Mouse (Mus musculus) CD8-positive naive resting alpha-beta T cell, adult 2 months (primary cell): ENCODE measurements around the gene Hmgb3.
"Not testable (repeated sequence)": the region's sequence is repeated elsewhere in the genome, so short reads cannot be mapped to it uniquely, and the experiment has no call there.

ENCODE experiments used
- DNase-seq, 2 experiments: peaks; one replicate each; pipeline ENCODE4 v3.0.0; 2022; ENCODE audit warnings: low read depth in 2 of 2, low spot score in 2 of 2

Gene Hmgb3

DNA sequence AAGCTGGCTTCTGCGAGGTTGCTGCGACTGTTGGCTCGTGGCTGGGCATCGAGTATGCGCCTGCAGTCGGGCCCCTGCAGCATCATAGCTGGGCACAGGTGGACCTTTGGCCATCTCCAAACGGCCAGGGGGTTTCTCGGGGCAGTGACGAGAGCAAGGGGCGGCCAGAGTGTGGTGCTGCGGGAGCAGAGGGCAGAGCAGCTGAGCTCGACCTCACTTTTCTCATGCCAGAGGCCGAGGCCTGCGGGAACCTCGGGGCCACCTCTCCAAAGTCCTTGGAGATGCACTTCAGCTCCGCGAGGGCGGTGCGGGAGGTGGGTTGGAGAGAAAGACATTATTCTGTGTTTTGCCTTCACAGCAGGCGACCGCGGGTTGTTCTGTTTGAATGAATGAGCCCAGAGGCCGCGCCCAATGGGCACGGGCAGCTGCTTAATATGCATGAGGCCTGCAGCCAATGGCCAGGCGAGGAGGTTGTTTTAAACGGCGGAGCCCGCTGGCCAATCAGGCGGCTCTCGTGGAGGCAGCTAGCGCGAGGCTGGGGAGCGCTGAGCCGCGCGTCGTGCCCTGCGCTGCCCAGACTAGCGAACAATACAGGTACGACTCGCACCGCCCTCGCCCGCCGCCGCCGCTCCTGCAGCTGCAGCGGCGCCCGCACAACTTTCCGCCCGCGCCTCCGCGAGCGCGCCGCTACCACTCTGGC is at the start of gene Hmgb3:
Hmgb3 (plus strand) TSS at position 504 of the 700 bp plus-strand sequence.
- peak; percentile 63 to 67 for DNase-seq

DNA sequence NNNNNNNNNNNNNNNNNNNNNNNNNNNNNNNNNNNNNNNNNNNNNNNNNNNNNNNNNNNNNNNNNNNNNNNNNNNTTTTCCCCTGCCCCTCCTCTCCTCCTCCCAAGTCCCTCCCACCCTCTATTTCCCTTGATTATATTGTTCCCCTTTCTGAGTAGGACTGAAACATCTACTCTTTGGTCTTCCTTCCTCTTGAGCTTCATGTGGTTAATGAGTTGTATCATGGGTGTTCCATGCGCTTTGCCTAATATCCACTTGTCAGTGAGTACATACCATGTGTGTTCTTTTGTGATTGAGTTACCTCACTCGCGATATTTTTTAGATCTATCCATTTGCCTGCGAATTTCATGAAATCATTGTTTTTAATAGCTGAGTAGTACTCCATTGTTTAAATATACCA is 49.1 kb upstream of the Hmgb3 start:
- not testable (repeated sequence) for DNase-seq

DNA sequence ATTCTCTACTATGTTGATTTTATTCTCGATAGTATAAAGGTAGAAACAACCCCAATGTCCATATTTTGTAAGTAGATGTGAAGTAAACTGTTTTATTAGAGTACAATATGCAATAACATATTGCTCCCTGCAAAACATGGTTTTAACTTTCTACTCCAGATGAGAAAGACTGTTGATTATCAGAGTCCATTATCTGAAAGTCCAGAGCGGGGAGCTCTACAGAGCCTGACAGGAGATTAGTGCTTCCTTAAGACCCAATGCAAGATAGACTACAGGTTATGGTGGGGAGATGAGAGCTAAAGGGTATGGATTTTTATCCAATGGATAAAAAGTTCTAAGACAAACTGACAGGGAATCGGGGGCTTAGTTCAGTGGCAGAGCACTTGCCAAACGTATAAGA is 36.5 kb upstream of the Hmgb3 start:
- DNase-seq: no peak

DNA sequence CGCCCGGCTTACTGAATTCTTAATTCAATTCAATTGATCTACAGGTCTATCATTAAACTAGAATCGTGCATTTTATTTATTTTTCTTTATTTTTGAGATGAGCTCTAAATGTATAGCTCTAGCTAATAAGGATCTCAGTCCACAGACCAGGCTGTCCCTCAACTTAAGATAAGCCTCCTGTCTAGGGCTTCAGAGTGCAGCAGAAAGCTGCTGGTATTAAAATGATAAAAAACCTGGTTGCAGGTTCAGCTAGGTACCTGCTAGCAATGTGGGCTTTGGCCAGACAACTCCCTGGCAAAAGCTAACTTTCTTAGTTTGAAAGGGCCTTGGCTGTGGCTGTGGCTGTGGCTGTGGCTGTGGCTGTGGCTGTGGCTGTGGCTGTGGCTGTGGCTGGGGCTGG is 32.8 kb upstream of the Hmgb3 start:
- no peak for DNase-seq

DNA sequence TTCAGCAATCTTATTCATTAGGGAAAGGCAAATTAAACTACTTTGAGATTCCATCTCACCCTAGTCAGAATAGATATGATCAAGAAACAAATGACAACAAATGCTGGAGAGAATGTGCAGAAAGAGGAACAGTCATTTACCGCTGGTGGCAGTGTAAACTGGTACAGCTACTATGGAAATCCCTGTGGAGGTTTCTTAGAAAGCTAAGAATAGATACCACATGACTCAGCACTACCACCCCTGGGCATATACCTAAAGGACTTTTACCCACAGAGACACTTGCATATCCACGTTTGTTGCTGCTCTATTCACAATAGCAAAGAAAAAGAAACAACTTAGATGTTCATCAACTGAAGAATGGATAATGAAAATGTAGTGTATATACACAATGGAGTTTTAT is 31.4 kb upstream of the Hmgb3 start:
- DNase-seq: no peak

DNA sequence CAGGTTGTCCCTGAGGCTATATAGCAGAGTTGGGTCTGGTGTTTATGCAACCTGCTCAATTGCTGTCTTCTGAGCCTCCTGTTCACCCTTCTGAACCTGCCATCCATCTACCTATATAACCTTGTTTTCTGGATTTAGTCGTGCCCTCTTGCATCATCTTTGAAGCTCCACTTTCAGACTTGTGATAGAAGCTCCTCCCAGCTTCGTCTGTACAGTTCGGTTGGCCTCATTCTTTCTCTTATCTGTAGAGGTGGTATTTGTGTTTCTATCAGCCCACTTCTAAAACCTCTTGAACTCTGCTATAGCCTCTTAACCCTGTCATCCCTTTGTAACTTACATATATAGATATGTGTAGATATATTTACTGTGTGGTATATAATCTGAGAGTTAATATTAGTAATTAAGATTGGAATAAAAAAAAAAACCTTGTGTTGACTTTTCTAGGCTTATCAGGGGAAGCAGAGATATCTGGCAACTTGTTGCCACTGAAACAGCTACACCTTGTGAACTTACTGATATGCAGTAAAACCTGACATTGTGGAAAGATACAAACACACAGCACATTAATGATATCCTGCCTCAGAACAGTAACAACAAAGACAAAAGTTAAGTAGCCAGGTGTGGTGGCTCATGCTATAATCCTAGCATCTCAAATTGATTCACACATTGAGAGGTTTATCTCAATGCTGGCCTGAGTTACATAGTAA is 30.0 kb upstream of the Hmgb3 start:
- DNase-seq: no peak

DNA sequence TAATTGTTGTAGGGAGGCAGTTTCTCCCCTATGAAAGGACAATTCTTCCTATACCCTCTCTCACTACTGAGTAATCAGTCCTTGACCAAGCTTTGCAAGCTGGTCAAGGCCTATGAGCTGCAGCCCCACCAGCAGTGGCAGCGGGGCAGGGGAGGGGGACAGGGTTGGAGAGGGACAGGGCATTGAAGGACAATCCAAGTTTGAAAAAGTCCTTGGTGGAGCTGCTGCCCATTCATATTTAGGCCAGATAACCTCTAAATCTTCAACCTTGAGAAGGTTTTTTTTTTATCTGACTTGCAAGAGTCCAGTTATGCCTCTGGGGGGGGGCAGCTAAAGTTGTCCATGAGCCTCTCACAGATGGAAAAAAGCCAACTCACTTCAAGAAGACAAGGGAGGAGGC is 28.3 kb upstream of the Hmgb3 start:
- no peak for DNase-seq

DNA sequence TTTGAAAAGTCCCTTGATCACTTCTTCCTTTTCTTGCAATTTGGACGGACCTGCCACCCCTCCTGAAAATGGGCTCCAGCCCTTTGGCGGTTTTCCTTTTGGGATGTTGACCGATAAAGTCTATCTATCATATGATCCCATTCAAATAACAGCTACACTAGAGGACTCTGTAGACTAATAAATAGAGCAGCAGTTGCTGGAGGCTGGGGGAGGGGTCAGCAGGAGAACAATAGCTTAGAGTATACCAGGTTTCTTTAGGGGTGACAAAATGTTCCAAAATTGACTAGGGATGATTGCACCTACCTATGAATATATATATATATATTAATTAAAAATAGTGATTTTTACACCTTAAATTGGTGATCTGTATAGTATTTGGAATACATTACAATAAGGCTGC is 27.6 kb upstream of the Hmgb3 start:
- no peak for DNase-seq

DNA sequence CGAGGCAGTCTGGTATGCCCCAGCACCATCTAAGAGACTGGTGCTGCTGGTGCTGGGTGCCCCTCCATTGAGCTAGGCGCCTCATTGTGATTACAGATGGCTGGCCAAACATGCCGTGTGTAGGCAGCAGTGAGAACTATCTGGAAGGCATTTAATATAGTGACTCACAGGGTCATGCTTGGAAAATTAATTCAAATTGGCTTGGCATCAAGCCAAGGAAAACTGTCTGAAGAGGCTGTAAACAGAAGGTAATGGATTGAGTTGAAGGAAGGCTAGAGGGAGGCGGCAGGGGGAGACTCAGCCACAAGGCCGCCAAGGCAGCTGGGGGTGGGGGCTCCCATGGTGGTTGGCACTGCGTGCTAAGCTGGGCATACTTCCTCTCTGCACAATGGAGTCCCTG is 27.1 kb upstream of the Hmgb3 start:
- no peak for DNase-seq

DNA sequence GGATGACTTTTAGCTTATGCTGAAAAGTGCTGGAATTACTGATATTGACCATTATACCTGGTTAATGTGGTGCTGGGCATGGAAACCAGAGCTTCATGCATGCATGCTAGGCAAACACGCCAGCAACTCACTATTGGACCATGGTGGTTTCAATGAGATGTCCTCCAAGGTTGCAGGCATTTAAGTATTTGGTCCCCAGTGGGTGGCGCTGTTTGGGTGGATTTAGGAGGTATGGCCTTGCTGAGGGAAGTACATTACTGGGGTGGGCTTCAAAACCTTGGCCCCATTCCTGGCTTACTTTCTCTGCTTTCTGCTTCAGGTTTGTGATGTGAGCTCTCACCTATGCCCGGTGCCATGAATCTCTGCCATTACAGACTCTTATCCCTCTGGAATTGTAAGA is 23.1 kb upstream of the Hmgb3 start:
- DNase-seq: no peak

DNA sequence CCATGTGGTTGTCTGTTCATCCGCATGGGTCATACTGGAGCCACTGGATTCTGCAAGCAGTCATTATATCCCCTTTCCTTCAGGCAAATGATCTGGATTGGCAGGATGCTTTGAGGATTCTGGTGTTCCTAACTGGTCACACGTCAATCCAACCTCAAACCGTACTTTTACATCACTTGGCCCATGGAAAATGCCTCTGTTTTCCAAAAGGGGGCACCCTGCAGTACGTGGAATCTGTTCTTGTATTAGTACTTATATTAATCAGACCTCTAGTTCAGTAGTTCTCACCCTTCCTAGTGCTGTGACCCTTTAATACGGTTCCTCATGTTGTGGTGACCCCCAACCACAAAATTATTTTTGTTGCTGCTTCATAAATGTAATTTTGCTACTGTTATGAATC is 21.6 kb upstream of the Hmgb3 start:
- DNase-seq: no peak

DNA sequence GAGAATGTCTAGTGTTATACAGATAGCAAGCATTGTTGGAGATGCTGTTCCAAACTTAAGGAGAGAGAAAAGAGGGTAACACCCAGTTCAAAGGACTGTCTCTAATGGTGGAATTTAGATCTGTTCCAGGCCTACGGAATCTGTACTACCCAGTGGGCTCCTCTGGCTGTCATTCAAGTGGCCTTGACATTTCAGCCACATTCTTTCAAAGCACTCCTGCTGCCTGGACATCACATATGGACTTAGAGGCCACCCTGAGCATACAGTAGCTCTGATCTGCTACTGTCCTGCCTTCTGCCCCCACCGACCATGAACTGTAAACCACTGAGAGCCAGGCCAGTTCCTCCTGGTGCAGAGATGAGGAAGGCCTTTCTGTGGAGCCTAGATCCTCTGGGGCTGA is 17.9 kb upstream of the Hmgb3 start:
- DNase-seq: no peak

DNA sequence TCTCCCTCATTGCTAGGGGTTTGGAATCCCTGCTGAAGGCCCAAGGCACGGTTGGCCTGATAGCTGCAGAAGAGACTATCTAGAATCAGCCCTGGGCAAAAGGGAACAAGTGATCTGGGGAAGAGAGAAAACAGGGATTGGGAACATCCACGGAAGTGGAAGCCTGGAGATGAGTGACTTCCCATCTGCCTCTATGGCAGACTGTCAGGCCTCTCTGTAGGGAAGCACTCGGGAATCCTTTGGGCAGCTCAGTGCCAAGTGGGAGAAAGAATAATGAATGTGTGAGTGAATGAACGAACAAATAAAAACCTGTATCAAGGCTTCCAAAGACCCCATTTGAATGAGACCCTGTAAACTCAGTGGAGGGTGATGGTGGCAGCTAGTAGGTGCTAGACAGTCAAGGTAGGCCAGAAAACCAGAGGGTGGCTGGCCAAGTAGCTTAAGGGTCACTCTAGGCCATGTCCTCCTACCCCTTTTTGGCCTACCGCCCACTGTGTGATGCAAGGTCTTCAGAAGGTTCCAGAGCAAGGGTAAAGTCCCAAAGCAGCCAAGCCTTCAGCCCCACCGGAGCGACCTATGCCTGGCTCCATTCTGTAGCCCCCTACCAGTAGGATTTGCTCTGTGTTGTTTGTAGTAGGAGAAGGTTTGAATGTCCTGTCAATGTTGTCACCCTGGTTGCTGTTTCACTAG is 14.8 kb upstream of the Hmgb3 start:
- DNase-seq: no peak

DNA sequence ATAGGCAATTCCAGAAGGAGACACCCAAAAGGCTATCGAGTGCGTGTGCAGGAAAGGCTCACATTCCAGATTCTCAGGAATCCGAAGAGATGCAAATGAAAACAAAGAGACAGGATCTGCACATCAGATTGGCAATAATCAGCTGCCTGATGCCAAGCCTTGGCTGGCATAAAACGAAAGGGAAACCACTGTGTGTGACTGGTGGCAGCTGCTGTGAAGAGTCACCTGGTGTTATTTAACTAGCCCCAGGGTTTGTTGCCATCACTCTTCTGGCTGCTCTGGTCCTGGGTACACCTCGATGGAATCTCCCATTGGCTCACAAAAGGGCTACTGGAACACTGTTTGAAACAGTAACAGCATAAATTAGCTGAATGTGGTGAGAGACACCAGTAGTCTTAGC is 11.0 kb upstream of the Hmgb3 start:
- DNase-seq: no peak

DNA sequence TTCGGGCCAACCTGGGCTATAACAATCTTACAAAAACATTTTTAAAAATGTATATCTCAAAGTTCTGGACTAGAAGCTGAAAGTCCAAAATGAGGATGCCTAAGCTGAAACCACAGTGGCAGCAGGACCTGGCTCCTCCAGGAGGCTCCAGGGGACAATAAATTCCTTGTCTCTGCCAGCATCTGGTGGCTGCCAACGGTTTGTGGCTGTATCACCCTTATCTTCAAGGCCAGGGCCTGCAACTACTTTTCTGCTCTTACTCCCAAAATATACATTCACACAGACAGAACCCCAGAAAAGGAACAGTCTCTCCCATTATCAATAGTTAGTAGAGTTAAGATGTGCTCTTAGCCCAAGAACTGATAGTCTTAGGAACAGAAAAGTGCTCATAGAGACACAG is 10.6 kb upstream of the Hmgb3 start:
- no peak for DNase-seq

DNA sequence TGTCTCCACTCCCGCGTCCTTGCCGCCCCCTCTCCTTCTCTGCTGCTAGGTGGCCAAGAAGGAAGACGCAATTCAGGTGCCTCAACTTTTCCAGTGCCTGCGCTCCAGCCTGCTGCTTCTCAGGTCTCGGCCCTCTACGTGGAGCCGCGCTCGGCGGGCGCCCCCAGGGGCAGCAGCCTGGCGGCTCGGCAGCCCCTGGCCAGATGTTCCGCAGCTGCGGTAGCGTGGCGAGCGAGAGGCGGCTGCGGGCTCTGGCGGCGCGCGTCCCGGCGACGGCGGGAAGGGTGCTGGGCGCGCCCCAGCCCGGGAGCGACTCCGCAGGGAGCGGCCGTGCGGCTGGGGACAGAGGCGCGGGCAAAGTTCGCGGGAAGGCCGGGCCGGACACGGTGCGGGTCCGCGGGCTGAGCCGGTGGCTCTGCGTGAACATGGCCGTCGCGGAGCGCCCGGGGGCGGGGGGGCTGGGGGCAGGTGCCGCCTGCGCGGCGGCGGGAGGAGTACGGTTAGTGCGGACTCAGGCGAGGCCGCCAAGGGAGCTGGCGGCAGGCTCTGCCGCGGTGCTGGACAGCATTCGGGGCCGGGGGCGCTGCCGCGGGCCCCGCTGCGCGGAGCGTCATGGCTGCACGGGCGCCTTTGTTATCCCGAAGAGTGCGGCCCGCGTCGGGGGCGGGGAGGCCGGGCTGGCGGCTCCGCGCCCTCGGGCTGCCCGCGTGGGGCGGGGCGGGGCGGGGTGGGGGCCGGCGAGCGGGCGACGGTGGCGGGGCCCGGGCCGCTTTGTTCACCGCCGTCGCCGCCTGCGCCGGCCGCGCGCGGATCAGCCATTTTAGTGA is 610 bp downstream of the Hmgb3 start:
- no peak for DNase-seq

DNA sequence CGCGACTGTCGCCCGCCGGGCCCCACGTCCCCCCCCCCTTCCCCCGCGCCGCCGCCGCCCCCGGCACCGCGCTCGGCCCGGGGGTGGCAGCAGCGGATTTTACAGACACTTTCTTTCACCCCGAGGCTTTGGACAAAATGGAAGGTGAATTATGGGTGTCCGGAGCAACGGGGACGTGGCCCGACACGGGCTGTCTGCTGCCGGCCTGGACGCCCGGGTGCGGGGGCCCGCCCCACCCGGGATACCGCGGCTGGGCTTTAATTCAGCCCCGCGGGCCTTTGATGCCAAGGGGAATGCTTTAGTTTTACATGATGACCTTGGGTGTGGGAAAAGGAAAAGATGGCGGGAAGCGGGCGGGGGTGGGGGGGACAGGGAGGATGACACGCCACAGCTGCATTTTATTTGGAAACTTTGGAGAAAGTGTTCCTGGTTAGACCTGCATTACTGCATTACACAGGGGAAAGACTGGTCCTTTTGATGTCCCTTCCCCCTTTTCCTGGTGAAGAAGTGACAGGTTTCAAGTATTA is 1.3 kb downstream of the Hmgb3 start:
- no peak for DNase-seq

DNA sequence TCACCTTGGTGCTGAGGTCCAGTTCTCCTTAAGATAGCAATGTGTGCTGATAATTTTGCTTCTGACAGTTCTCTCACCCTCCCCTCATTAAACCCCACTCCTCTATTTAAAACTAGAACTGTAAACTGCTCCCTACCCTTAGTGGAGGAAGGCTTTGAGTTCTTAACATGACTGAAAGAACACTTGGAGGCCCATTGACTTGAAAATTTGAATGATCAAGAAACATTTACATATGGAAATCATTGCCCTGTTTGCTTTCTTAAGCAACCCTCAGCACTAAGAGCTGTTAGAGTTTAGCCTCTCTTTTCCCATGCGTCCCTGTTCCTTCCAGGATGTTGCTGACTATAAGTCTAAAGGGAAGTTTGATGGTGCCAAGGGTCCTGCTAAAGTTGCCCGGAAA is 3.6 kb downstream of the Hmgb3 start:
- no peak for DNase-seq

DNA sequence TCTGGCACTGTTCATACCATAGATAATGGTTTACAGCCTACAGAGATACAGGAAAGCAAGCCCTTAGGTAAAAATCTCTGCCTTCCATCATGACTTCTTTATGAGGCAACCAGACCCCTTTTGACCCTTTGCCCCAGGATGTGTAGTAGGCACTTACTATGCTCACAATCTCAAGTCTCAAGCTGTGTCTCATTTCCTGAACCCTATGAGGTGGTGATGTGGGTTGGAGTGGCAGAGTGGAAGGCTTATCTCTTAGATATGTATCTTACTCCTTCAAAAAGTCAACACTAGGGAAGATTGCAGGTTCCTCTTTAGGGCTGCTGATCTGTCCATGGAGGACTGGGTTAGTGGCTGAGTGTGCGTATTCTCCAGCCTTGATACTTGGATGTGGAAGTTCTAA is 5.1 kb downstream of the Hmgb3 start:
- DNase-seq: no peak

DNA sequence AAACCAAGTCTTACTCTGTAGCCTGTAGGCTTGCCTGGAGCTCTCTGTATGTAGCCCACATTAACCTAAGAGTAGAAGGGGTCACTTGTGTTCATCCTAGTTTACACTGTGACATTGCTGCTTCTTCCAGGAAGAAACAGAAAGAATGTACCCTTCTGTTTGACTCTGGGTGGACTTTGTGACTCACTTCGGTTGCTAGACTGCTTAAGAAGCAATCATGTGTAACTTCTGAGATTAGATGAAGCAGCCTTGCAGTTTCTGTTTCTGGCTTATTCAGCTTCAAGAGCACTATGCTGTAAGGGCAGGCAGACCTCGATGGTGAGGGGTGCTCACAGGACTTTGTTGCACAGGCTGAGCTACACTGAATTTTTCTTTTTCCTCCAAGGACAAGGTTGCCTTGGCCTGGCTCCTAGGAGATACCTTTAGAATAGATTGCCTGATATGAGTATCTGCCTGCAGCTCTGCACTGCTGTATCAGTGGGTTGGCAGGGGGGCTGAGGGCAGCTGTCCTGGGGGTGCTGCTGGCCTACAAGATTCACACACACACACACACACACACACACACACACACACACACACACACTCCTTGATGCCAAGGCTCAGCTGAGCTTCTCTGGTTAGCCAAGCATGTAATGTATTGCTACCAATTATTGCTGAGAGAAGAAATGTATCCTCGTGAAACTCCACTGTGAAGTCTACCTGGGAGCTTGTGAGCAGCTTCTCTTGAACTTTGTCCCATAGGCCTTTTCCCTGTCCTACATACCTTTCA is 17.6 kb downstream of the Hmgb3 start:
- no peak for DNase-seq

DNA sequence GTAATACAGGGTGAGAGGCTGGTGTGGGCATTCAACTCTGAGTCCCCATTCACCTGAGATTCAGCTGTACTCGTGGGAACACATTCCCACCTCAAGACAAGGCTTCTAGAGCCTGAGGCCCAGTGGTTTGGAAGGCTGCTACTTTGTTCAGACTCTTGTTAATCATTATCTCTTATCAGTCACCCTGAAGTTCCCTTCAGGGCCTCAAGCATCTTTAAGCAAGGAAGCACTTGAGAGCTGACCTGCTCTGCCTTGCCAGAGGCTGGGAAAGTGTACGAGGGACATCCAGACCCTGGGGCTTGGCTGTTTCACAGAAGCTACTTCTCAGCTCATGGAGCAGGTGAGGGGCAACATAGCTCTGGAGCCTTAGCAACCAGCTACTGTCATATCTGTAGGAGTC is 19.8 kb downstream of the Hmgb3 start:
- DNase-seq: no peak
